Mouse (Mus musculus): ENCODE measurements around the gene Dlg2.

Dlg2 gene

DNA sequence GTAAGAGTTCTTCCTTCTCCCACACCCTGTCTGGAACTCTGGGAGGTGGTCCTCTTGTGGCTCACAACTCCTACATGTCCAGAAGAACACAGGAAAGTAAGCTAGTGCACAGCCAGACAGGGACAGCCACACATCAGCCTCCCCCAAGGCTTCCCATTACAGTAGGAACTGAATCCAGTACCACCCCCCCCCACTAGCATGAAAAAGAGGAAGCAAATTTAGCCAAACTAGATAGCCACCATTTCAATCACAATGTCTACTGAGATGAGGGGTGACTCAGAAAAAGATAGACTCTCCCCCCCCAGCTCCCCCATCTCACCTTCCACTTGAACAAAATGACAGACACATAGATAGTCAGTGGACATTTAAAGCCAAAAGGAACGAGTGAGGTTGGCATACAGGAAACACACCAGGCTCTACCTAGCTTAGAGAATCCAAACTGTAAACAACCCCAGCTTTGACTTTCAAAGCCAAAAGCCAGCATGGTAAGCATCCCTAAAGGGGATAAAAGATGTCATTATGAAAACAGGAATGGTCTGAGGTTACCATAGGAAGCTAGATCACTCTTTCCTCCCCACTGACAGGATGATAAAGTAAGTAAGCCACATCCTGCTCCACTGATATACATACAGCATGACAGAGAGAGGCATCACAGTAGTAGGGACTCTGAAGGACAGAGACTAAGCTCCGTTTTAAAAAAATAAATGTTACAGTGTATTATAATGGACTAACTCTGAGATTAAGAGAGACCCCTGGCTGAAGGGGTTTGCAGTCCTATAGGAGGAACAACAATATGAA, 1986.8 kb downstream of the Dlg2 start:
- DNase-seq (ENCODE audit: low spot score), result no peak

DNA sequence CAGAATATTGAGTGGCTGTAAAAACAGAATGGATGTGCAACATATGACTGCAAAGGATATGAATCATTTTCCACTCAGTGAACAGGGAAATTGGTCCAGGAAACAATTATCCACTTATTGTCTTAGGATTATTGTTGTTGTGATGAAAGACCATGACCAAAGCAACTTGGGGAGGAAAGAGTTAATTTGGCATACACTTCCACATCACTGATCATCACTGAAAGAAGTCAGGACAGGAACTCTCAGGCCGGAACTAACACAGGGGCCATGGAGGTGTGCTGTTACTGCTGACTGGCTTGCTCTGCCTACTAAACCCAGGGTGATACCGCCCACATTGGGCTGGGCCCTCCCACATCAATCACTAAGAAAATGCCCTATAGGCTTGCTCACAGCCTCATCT, 1987.8 kb downstream of the Dlg2 start:
- DNase-seq (ENCODE audit: low spot score), result no peak

DNA sequence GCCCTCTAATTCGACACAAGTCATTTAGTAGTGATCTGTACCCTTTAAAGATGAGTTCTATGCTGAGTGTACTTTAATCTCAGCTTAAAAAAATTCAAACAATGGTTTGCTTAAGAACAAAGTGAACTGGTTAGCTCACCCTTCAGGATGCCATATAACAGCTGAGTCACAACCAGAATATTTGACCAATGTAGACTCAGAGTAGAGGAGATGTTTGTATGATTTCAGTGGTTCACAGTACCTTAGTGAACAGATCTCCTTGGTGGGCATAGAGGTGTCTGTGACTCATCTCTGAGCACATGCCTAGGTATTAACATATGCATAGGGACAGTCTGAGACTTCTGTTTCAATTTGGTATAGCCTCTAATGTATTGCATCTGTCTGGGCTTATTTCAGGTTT, 2002.7 kb downstream of the Dlg2 start:
- no peak for DNase-seq (ENCODE audit: low spot score)

DNA sequence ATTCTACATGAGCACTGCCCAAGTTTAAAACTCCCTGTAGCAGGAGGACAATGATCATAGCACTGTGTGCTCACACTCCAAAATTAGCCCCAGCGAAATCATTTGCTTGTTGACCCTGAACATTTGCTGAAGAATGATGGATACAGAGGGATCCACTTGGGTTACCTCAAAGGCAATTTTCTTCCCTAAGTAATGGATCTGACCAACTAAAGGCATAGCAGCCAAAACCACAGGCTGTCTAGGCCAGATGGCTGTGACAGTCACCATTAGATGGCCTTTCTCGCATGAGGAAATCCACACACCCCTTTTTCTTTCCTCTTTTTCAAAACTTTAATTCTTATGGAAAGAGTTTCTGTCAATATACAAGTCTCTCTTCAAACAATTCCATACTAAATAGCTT, 2003.3 kb downstream of the Dlg2 start:
- DNase-seq (ENCODE audit: low spot score), result no peak

DNA sequence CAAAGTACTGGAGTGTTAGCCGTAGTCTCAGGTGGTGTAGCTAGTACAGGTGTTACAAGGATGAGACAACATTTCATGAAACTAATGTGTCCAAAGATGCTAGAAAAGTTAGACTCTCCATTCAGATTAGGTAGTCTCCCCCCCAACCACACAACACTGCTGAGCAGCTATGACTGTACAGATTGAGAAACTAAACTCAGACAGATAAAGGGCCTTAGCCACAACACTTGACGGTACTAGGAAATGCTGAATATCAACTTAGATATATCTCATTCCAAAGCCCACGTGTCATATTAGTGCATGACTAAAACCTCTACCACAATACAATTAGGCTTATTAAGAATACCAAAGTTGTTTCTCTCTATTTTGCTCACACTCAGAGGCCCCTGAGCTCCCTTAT, 2006.9 kb downstream of the Dlg2 start:
- no peak for DNase-seq (ENCODE audit: low spot score)

DNA sequence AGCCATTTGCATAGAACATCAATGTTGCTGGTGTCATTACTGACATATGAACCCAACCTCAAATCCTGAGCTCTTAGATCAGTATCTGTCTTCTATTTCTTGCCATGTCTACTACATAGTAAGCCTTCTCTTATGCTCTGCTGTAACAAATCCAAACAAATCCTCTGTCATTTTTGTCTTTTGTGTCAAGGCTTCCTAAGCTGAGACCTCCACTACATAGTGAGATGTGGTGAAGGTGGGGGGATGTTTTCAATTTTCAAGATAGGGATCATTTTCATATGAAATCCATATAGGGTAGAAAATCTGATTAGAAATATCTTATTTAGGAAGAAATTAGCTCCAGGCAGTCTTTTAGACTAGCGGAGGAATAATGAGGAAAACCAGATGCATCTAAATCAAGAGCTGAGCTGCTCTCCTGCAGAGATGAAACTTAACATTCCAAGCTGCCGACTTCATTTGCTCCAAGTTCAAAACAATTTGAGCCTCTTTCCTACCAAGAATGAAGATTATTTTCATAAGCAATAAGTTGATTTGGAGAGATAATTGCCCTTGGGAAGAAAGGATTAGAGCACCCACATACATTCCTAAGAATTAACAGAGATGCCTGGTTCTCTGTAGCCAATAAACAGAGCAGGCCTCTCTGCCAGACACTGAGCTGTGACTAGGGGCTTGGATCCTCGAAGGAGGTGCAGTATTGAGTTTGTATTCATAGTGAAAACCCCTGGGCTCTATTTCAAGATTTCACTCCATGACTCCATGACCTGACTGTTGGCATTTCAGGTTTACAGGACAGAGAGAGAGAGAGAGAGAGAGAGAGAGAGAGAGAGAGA, 2009.6 kb downstream of the Dlg2 start:
- no peak for DNase-seq (ENCODE audit: low spot score)

DNA sequence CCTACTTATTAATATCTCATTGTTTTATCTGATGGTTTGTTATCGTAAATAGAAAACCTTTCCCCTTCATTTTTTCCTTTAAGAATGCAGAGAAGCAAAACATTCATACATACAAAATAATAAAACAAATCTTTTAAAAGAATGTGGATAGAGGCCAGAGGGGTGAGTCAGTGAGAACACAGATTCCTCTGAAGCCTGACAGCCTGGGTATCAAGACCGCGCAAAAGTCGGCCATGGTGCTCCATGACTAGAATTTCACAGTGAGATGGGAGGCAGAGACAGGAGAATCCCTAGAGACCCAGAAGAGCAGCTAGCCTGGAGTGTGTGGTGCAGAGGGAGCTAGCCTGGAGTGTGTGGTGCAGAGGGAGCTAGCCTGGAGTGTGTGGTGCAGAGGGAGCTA, 2010.4 kb downstream of the Dlg2 start:
- no peak for DNase-seq (ENCODE audit: low spot score)

DNA sequence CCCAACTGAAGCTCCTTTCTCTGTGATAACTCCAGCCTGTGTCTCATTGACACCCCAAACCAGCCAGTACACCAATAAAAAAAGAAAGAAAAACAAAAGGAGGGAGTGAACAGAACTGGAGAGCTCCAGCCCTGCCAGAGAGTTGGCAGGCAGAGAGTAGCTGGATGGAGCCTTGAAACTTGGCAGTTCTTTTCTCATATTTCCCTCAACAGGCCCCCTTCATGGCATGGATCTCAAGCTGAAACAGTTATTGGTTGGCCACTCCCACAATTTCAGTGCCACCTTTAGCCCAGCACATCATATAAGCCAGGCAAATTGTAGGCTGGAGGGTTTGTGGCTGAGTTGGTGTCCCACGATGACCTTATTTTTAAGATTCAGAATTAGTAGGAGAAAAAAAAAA, 2015.8 kb downstream of the Dlg2 start:
- no peak for DNase-seq (ENCODE audit: low spot score)

DNA sequence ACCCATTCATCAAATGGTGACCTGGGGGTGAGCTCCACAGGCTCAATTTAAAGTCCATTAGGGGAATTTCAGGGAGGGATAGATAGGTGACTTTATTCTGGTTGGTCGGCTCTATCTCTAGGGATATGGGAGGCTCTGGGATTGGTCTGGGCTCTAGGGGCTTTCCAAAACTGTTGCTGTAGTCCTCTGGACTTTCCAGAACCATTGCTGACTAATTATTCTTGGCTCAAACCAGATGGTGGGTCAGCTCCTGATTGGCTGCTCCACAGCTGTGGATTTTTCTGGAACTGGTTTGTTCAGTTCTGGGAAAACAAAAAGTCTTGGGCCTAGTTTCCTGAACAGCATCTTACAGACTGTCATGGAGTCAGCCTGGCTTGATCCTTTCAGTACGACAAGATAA, 2017.0 kb downstream of the Dlg2 start:
- no peak for DNase-seq (ENCODE audit: low spot score)
